Mouse (Mus musculus): ENCODE measurements at regions not wholly inside any gene's neighbourhood (a gene's known extent, or its start where the extent isn't known, plus 50 kb on each side); places are given as distances from the start of the nearest gene placed in this dataset.
A peak's percentile ranks its signal among the peaks of the same experiment; 100 is the strongest.
"Not testable (repeated sequence)": the region's sequence is repeated elsewhere in the genome, so short reads cannot be mapped to it uniquely, and the experiment has no call there.

- no peaks in the 10 kb centered on the region for H3K36me3 ChIP-seq
- 0 out of 2 replicates have a peak, but pooled peaks cover 3% of the 10 kb centered on the region for H3K4me1 ChIP-seq (replicated peaks)
- H3K4me2 ChIP-seq, result no peak overlapping the region
- no peak overlapping the region for H3K27ac ChIP-seq (replicated peaks)
- 59% methylated on average over 5 of the region's 5 CpGs for WGBS
- ATAC-seq (ENCODE audit: low read depth), result no peak
- no peak overlapping the region for H3K4me3 ChIP-seq
- H3K9ac ChIP-seq, result no peak overlapping the region
- H3K27me3 ChIP-seq, result no peaks in the 10 kb centered on the region
- no peaks in the 10 kb centered on the region for H3K9me3 ChIP-seq
Measured at GRCm38 (mm10) chr2:114407408-114407807, 206.1 kb upstream of the Zfp770 start.

DNA sequence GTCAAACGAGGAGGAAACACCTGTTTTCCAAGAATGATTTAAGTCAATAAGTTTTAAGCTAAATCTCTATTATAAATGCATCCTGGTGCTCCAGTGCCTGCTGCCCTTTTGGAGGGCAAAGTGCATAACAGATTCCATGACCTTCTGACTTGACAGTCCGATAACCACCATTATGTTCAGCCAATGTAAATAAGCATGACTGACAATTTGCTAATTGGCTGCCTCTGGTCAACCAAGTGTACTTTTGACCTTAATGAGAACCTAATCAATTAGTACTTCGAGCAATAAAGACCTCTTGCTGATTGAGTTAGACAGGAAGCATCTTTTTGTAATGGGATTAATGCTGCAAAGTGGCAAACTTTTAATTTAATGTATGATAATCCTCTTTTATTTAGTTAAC, 183.3 kb upstream of the Zfp770 start:
- Histone ChIP-seq H3K27me3 (no peaks in the 10 kb centered on the region), H3K27ac (replicated peaks) (no peak overlapping the region), H3K4me1 (replicated peaks) (no peaks in the 10 kb centered on the region), H3K4me2 (no peak overlapping the region), H3K4me3 (no peak overlapping the region), H3K9ac (no peak overlapping the region), H3K36me3 (no peaks in the 10 kb centered on the region), H3K9me3 (no peaks in the 10 kb centered on the region)
- 44% methylated on average over 3 of the region's 3 CpGs for WGBS
- no peak for ATAC-seq (ENCODE audit: low read depth)

DNA sequence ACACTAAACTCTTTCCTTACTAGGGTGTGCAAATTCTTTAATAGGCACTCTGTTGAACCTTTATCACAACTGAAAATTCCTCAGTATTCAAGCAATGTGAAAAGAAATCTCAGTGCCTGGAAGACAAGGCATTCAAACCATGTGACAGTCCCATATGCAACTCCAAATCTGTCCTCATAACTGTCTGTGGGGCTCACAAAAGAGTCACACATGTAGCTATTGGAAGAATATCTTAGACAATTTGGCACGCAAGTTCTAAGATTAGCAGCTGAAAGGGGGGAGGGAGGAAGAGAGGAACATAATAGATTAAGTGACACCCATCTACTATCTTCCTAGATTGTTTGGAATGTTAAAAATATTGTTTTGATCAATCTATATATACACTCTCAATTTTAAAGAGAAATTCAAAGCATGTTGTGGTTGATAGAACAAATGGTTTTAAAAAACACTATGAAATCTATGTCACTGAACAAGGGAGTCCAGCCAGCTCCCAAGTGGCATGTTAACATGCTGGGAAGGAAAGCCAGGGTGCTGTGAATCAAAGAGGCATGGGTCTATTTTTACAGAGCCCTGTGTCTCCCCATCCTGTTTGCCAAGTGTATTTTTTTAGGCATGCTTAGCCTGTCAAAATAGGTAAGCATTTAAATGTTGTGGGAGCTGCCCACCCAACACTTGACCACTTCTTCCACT, 177.7 kb upstream of the Zfp770 start:
- Histone ChIP-seq H3K4me1 (replicated peaks) (no peaks in the 10 kb centered on the region), H3K9ac (no peak overlapping the region), H3K4me3 (no peak overlapping the region), H3K36me3 (no peaks in the 10 kb centered on the region), H3K27me3 (no peaks in the 10 kb centered on the region), H3K4me2 (no peak overlapping the region), H3K9me3 (no peaks in the 10 kb centered on the region), H3K27ac (replicated peaks) (no peak overlapping the region)
- 84% methylated on average over 1 of the region's 1 CpGs for WGBS
- no peak for ATAC-seq (ENCODE audit: low read depth)

DNA sequence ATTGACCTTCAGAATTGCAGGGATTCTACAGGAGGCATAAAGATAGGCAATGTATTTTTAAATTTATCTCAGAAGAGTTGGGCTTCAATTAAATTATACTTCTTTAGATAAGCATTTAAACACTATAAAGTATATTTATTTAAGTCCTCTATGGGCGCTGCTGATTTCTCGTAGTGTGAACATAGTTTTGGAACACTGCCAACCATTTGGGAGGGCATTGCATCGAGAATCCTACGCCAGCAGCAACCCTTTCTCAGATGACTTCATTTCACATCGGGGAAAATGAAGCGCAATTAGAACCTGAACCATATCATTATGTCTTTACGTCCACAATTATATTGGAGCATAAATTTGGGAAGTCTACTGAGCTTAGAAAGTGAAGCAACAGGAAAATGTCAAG, 172.2 kb upstream of the Zfp770 start:
- WGBS, result 67% methylated on average over 7 of the region's 7 CpGs
- no peaks in the 10 kb centered on the region for H3K4me1 ChIP-seq (replicated peaks)
- no peaks in the 10 kb centered on the region for H3K27me3 ChIP-seq
- H3K9me3 ChIP-seq, result 0 out of 2 replicates have a peak, but pooled peaks cover 5% of the 10 kb centered on the region
- no peak overlapping the region for H3K4me3 ChIP-seq
- no peak for ATAC-seq (ENCODE audit: low read depth)
- H3K36me3 ChIP-seq, result no peaks in the 10 kb centered on the region
- H3K9ac ChIP-seq, result no peak overlapping the region
- H3K27ac ChIP-seq (replicated peaks), result no peak overlapping the region
- H3K4me2 ChIP-seq, result no peak overlapping the region

GRCm38 (mm10) chr2:114353876-114354275, 152.6 kb upstream of the Zfp770 start:
- H3K4me2 ChIP-seq; ATAC-seq (ENCODE audit: low read depth); H3K9me3 ChIP-seq; H3K27ac ChIP-seq (replicated peaks); H3K9ac ChIP-seq; H3K36me3 ChIP-seq; H3K4me1 ChIP-seq (replicated peaks); H3K4me3 ChIP-seq; H3K27me3 ChIP-seq: not testable (repeated sequence)
- 71% methylated on average over 11 of the region's 11 CpGs for WGBS

- no peaks in the 10 kb centered on the region for H3K9me3 ChIP-seq
- no peaks in the 10 kb centered on the region for H3K27me3 ChIP-seq
- no peak overlapping the region; the same call in 1 of the 2 replicates for H3K4me2 ChIP-seq
- no peaks in the 10 kb centered on the region for H3K36me3 ChIP-seq
- H3K9ac ChIP-seq, result no peak overlapping the region
- no peak overlapping the region for H3K4me3 ChIP-seq
- no peak; the same call in 1 of the 2 replicates for ATAC-seq (ENCODE audit: low read depth)
- no peak overlapping the region for H3K27ac ChIP-seq (replicated peaks)
- H3K4me1 ChIP-seq (replicated peaks), result no peaks in the 10 kb centered on the region
- WGBS, result 60% methylated on average over 9 of the region's 9 CpGs
Measured at GRCm38 (mm10) chr2:114340578-114341293, 139.5 kb upstream of the Zfp770 start.

DNA sequence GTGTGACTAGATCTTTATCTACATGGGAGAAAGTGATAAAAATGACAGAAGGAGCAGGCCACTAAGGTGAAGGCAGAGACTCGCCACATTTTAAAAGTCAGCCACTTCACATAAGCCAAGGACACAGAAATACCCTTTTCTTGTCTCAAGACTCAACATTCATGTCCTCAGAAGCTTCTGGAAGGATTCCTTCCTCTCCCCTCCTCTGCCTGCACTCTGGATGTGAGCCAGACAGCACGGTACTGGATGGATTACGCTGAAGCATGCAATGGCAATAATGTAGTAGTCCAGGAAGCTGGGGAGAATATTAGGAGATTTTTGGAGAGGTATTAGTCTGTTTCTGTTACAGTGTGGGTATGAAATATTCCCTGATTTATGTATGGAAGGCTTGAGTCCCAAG, 100.5 kb upstream of the Zfp770 start:
- no peaks in the 10 kb centered on the region for H3K9me3 ChIP-seq
- H3K36me3 ChIP-seq, result no peaks in the 10 kb centered on the region
- no peak overlapping the region for H3K27ac ChIP-seq (replicated peaks)
- ATAC-seq (ENCODE audit: low read depth), result no peak
- H3K4me3 ChIP-seq, result no peak overlapping the region
- WGBS, result 77% methylated on average over 3 of the region's 3 CpGs
- no peak overlapping the region for H3K9ac ChIP-seq
- no peaks in the 10 kb centered on the region for H3K27me3 ChIP-seq
- H3K4me2 ChIP-seq, result no peak overlapping the region
- H3K4me1 ChIP-seq (replicated peaks), result no peaks in the 10 kb centered on the region

DNA sequence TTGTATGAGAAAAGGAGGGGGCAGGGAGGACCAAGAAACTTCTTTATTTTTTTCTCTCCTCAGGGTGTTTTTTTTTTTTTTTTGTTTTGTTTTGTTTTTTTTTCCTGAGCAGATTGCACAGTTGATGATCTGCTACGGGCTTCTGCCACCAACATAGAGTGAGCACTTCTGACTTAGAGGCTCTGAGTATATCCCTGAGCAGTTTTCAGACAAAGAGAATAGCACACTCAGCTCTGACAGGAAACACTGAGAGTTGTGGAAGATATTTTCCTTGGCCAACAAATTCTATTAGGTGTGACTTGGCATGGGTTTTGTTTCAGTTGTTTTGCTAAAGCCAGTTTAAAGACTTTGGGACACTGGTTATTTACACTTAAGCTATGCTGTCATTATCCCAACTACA, 93.8 kb upstream of the Zfp770 start:
- H3K27me3 ChIP-seq, result no peaks in the 10 kb centered on the region
- WGBS, result 78% methylated on average over 1 of the region's 1 CpGs

DNA sequence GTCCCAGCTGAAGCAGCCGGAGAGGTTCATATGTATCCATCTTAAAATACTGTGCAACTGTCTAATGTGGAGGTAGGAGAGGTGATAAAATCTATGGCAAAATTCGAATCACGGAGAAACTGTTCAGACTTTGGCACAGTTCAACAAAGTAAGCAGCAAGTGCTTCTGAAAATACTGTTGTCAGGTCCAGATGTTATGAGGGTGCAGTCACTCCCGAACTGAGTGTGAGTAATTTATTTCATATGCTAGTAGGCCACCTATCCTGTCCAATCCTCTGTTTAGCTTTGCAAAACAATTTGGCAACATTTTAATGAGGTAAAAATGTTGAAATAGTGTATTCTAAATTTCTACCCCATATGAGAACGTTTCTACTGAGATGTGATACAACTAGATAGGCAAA, 90.1 kb upstream of the Zfp770 start:
- Histone ChIP-seq H3K27me3 (no peaks in the 10 kb centered on the region), H3K4me2 (no peak overlapping the region), H3K27ac (replicated peaks) (no peak overlapping the region), H3K36me3 (no peaks in the 10 kb centered on the region), H3K4me3 (no peak overlapping the region), H3K9me3 (no peaks in the 10 kb centered on the region), H3K4me1 (replicated peaks) (no peaks in the 10 kb centered on the region), H3K9ac (no peak overlapping the region)
- ATAC-seq (ENCODE audit: low read depth), result no peak
- WGBS, result 84% methylated on average over 5 of the region's 5 CpGs

More for the DNA sequence above, 93.8 kb upstream of the Zfp770 start:
- Histone ChIP-seq H3K4me2 (no peak overlapping the region), H3K9me3 (no peaks in the 10 kb centered on the region), H3K4me3 (no peak overlapping the region), H3K27ac (replicated peaks) (no peak overlapping the region), H3K9ac (no peak overlapping the region), H3K36me3 (no peaks in the 10 kb centered on the region), H3K4me1 (replicated peaks) (no peaks in the 10 kb centered on the region)
- ATAC-seq (ENCODE audit: low read depth), result no peak

- ATAC-seq (ENCODE audit: low read depth), result no peak
- Histone ChIP-seq H3K27ac (replicated peaks) (no peak overlapping the region), H3K4me1 (replicated peaks) (no peaks in the 10 kb centered on the region), H3K9me3 (no peaks in the 10 kb centered on the region), H3K36me3 (no peaks in the 10 kb centered on the region), H3K4me3 (no peak overlapping the region), H3K9ac (no peak overlapping the region), H3K4me2 (no peak overlapping the region), H3K27me3 (no peaks in the 10 kb centered on the region)
Measured at GRCm38 (mm10) chr2:114275536-114275935, 74.3 kb upstream of the Zfp770 start.

DNA sequence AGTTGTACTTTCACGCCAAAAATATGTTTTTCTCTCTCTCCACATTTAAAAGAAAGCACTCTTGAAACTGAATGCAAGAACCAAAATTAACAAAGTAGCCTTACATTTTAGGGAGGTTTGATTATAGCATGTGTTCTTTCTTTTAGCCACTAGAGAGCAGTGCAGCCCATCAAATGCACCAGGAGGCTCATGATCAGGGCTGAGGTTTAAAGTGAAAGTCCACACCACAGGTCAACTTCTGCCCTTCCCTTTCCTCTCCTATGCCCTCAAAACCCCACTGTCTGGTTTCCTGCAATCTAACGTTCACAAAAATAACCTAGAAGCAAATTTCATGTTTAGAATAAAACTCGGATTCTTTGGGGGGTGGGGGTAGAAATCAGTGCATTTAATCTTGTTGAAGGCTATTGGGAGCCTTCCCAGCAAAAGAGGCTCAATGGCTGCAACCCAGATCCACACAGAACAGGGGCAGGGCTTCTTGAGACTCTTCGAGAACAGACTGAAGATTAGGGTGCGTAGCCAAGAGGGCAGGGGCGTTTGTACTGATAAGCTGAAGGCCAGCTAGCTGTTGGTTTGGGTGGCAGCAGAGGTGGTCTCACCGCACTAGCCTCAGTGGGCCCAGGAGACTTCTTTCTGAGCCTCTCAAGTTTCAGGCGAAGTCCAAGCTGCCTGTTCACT, 59.3 kb upstream of the Zfp770 start:
- H3K4me2 ChIP-seq, result no peak overlapping the region
- WGBS, result 46% methylated on average over 8 of the region's 8 CpGs
- H3K4me3 ChIP-seq, result no peak overlapping the region
- peak; percentile 36; the same call in 1 of the 2 replicates for ATAC-seq (ENCODE audit: low read depth)
- H3K36me3 ChIP-seq, result no peaks in the 10 kb centered on the region
- H3K9ac ChIP-seq, result no peak overlapping the region
- no peaks in the 10 kb centered on the region for H3K9me3 ChIP-seq
- H3K4me1 ChIP-seq (replicated peaks), result peaks cover 9% of the 10 kb centered on the region
- H3K27me3 ChIP-seq, result 0 out of 2 replicates have a peak, but pooled peaks cover 7% of the 10 kb centered on the region
- H3K27ac ChIP-seq (replicated peaks), result no peak overlapping the region

GRCm38 (mm10) chr2:114259539-114259938, 58.3 kb upstream of the Zfp770 start:
- Histone ChIP-seq H3K9ac (no peak overlapping the region), H3K27ac (replicated peaks) (no peak overlapping the region), H3K4me2 (no peak overlapping the region), H3K4me3 (no peak overlapping the region), H3K27me3 (0 out of 2 replicates have a peak, but pooled peaks cover 4% of the 10 kb centered on the region), H3K9me3 (no peaks in the 10 kb centered on the region), H3K36me3 (no peaks in the 10 kb centered on the region), H3K4me1 (replicated peaks) (peaks cover 9% of the 10 kb centered on the region)
- 80% methylated on average over 4 of the region's 4 CpGs for WGBS
- no peak for ATAC-seq (ENCODE audit: low read depth)
